Mouse (Mus musculus) left cerebral cortex, postnatal 10 days (tissue): Measurements from ENCODE around the gene Mamdc2. TPM values are rescaled to one million over a fixed set of nuclear protein-coding genes. Genes with fewer than 3 reads are reported as not detected.

Experiments used
- DNase-seq, 2 experiments: peaks; one replicate each; pipeline ENCODE4 v3.0.0; 2021 to 2022; ENCODE audit warnings: low spot score in 2 of 2, mixed read lengths in 1 of 2; ENCODE audit errors: extremely low spot score in 1 of 2
- intact Hi-C: fragments of 180-260 bp; cut with DNase I; formaldehyde crosslinking; loops from one replicate; pipeline ENCODE4 v1.15.1; 2025
- total RNA-seq, 2 experiments: library from RNA; stranded (reverse); gene quantifications; 2 replicates each; pipeline ENCODE4 v1.2.3; 2021

The Mamdc2 gene
- total RNA-seq, 2 experiments from 2014 or later: 2.9 to 3.7 TPM

- intact Hi-C loops: no loop called here
Measured at GRCm38 (mm10) chr19:23317295-23317988, 130.8 kb downstream of the Mamdc2 start.

DNA sequence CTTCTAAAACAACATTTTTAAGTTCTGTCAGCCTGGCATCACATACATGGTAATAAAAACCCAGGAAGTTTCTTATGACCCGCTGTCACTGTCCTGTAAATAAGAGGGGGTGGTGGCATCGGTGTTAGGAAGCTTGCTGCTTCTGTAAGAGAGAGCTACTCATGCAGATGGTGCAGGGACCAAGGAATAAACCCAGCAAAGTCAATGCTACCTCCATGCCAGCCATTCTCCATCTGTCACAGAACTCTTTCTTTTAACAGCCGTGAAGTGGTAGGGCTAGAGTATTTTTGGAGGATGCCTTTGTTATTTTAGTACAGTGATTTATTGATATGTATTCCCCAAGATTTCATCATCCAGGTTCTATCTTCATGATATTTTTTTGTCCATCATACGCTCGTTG, 131.4 kb downstream of the Mamdc2 start:
- no peak for DNase-seq
- intact Hi-C loops: no loop called here

More at GRCm38 (mm10) chr19:23317295-23317988, 130.8 kb downstream of the Mamdc2 start:
- no peak for DNase-seq

DNA sequence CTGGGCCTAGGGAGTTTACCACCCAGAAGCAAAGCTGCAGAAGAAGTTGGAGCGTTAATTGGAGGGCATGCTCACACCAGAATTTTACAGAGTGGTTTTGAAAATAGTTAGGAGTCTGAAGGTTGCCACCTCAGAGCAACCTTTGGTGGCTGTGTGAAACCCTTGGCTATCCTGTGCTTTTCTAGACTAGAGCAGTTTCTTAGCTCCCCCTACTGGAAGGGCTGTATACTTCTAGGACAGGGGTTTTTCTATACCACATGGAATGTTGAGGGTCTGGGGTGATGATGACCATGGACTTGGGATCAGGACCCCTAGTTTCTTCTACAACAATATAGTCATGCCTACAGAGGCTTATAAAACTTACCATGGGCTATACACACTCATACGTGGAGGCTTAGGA, 138.3 kb downstream of the Mamdc2 start:
- intact Hi-C loops: no loop called here

GRCm38 (mm10) chr19:23306671-23307070, 141.6 kb downstream of the Mamdc2 start:
- DNase-seq: no peak
- intact Hi-C loops: no loop called here

More for the DNA sequence above, 138.3 kb downstream of the Mamdc2 start:
- no peak for DNase-seq

DNA sequence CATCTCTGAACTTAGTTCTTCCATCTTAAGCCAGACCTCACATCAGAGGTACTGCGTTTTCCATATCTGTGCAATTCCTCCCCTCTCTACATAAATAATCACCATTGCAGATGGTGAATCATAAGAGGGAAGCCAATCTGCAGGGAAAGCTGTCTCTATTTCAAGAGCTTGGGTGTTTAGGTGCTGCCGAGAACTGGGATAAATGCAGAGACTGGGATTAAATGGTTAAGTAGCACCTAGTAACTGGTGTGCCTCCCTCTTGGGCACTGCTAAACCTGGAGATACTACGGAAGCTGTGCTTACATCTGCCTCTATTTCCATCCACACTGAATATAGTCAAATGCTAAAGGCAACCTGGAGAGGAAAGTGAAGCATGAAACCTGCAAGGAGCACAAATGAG, 148.3 kb downstream of the Mamdc2 start:
- no peak for DNase-seq
- intact Hi-C loops: loop anchor here (5.0 kb wide), 3 partner anchors 222 to 662 kb away; partner anchors contain the start of gene Apba1

GRCm38 (mm10) chr19:23298917-23299316, 149.3 kb downstream of the Mamdc2 start:
- intact Hi-C loops: loop anchor here (5.0 kb wide), 1 partner anchor 223 kb away; no protein-coding TSS in a partner anchor
- no peak for DNase-seq

GRCm38 (mm10) chr19:23297191-23297590, 151.1 kb downstream of the Mamdc2 start:
- DNase-seq: no peak
- intact Hi-C loops: loop anchor here (5.0 kb wide), 1 partner anchor 225 kb away; no protein-coding TSS in a partner anchor

DNA sequence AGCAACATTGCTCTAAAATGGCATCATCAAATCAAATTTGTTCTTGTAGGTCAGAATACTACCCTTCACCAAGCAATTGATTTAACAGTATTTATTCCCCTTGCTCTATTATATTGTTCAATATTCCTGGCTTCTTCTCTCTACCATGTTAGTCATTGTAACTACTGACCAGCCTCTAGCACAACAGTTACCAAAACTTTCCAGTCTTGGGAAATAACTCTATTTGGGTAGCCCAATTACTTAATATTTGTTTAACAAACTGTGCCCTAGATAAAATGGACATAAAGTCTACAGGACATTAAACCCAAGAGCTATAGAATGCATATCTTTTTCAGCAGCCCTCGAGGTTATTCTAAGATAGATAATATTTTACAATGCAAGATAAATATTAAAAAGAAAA, 159.0 kb downstream of the Mamdc2 start:
- intact Hi-C loops: no loop called here
- DNase-seq: no peak

DNA sequence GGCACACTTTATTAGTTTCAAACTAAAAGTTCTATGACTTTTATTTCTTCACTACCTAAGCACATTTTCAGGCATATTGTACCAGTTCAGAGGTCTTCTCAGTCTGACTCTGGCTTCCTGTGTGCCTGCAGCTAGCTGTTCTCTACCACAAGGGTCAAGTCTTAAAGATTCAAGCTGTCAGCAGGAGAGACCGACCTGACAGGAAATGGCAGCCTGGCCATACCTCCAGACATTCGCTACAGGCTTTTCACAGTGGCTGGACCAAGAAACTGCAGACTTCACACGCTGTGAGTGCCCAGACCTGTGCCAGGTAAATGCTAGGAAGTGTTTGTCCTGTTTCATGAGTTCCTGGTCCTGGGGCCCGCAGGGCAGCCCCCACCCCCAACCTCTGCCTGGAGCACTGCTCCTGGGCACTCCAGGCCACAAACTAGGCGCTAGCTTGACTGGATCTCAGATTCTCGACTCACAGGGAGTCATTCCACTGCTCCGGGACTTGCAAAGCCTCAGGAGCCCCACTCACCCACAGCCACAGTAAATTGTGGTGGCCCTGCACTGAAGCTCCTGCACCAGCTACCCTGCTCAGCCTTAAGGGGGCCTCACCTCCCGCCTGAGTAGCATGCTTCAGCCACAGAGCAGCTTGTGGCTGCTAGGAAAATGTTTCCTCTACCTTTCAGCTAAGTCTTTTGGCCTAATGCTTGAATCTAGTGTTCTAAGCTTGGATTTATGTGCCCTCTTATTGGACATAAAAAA, 166.2 kb downstream of the Mamdc2 start:
- DNase-seq: no peak
- intact Hi-C loops: no loop called here

- intact Hi-C loops: no loop called here
Measured at GRCm38 (mm10) chr19:23274054-23274724, 174.1 kb downstream of the Mamdc2 start.

GRCm38 (mm10) chr19:23273355-23274053, 174.7 kb downstream of the Mamdc2 start, which contains the start of gene Smc5:
Smc5 (minus strand) TSS chr19:23273897.
- DNase-seq: peak; percentile 84 to 95
- intact Hi-C loops: no loop called here

More at GRCm38 (mm10) chr19:23274054-23274724, 174.1 kb downstream of the Mamdc2 start:
- no peak for DNase-seq

- intact Hi-C loops: no loop called here
- DNase-seq: no peak
Measured at GRCm38 (mm10) chr19:23256771-23257170, 191.5 kb downstream of the Mamdc2 start.

Other genes starting within 250 kb of the Mamdc2 start
- 10 to 100 TPM; 42.7 to 47.6 TPM for gene Smc5, start 174.5 kb downstream of the Mamdc2 start, total RNA-seq
- gene 1700028P14Rik, start 204.4 kb upstream of the Mamdc2 start, total RNA-seq: 1 to 10 TPM; 1.9 to 2.1 TPM
- gene Ptar1, start 239.0 kb upstream of the Mamdc2 start, total RNA-seq: 10 to 100 TPM; 31.7 to 42.2 TPM